Mouse (Mus musculus): ENCODE data around the gene Uhrf1bp1l. TPM values are rescaled to one million over a fixed set of nuclear protein-coding genes. Genes with fewer than 3 reads are reported as not detected.

Gene Uhrf1bp1l
- polyA plus RNA-seq, 1 experiment from 2014 or later = 32.9 TPM

- Histone ChIP-seq H3K9me3 (replicated peaks; ENCODE audit: control insufficient read depth, low read length, poor library complexity, severe bottlenecking) (0 out of 2 replicates have a peak, but pooled peaks cover 2% of the 10 kb centered on the region), H3K36me3 (ENCODE audit: control insufficient read depth, insufficient read depth, low read length) (no peaks in the 10 kb centered on the region), H3K27me3 (ENCODE audit: control insufficient read depth, insufficient read depth, low read depth, low read length) (no peaks in the 10 kb centered on the region), H3K4me3 (ENCODE audit: low read depth, low read length) (no peak overlapping the region), H3K9ac (ENCODE audit: low read depth, low read length) (no peak overlapping the region), H3K4me1 (ENCODE audit: control insufficient read depth, insufficient read depth, low read length) (no peaks in the 10 kb centered on the region), H3K27ac (ENCODE audit: low read length) (no peak overlapping the region), H3K4me2 (ENCODE audit: low read length) (no peak overlapping the region)
- WGBS = 91% methylated on average over 6 of the region's 6 CpGs
- no peak for ATAC-seq
These were observed 106.2 kb downstream of the Uhrf1bp1l start for GRCm38 (mm10) chr10:89850951-89851350.

- no peak for ATAC-seq
- H3K4me2 ChIP-seq (ENCODE audit: low read length) = no peak overlapping the region
- H3K4me1 ChIP-seq (ENCODE audit: control insufficient read depth, insufficient read depth, low read length) = no peaks in the 10 kb centered on the region
- no peaks in the 10 kb centered on the region for H3K27me3 ChIP-seq (ENCODE audit: control insufficient read depth, insufficient read depth, low read depth, low read length)
- H3K36me3 ChIP-seq (ENCODE audit: control insufficient read depth, insufficient read depth, low read length) = no peaks in the 10 kb centered on the region
- no peaks in the 10 kb centered on the region for H3K9me3 ChIP-seq (replicated peaks; ENCODE audit: control insufficient read depth, low read length, poor library complexity, severe bottlenecking)
- H3K9ac ChIP-seq (ENCODE audit: low read depth, low read length) = no peak overlapping the region
- no peak overlapping the region for H3K4me3 ChIP-seq (ENCODE audit: low read depth, low read length)
- 79% methylated on average over 5 of the region's 5 CpGs for WGBS
- H3K27ac ChIP-seq (ENCODE audit: low read length) = no peak overlapping the region
These were observed 110.6 kb downstream of the Uhrf1bp1l start for GRCm38 (mm10) chr10:89855251-89855875.

DNA sequence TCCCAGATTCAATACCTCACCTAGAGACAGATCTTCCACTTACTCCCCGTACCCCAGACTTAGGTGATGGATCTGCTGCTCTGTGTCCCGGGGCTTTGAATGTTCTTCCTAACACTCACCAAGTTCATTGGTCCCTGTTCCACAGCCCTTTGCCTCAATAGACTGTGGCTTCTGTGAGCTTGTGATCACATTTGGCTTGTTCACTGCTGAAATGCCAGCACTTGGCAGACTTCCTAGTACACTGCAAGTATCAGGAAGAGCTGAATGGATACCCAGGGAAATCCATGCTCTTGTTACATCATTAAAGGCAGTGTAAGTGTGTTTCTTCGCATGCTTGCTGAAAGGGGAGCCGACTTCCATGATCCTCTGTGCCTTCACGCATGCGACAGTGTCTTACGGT lies 111.5 kb downstream of the Uhrf1bp1l start:
- Histone ChIP-seq H3K9ac (ENCODE audit: low read depth, low read length) (no peak overlapping the region), H3K4me2 (ENCODE audit: low read length) (no peak overlapping the region), H3K4me1 (ENCODE audit: control insufficient read depth, insufficient read depth, low read length) (no peaks in the 10 kb centered on the region), H3K27ac (ENCODE audit: low read length) (no peak overlapping the region), H3K36me3 (ENCODE audit: control insufficient read depth, insufficient read depth, low read length) (no peaks in the 10 kb centered on the region), H3K27me3 (ENCODE audit: control insufficient read depth, insufficient read depth, low read depth, low read length) (no peaks in the 10 kb centered on the region), H3K4me3 (ENCODE audit: low read depth, low read length) (no peak overlapping the region), H3K9me3 (replicated peaks; ENCODE audit: control insufficient read depth, low read length, poor library complexity, severe bottlenecking) (no peaks in the 10 kb centered on the region)
- ATAC-seq = no peak
- 88% methylated on average over 7 of the region's 7 CpGs for WGBS

DNA sequence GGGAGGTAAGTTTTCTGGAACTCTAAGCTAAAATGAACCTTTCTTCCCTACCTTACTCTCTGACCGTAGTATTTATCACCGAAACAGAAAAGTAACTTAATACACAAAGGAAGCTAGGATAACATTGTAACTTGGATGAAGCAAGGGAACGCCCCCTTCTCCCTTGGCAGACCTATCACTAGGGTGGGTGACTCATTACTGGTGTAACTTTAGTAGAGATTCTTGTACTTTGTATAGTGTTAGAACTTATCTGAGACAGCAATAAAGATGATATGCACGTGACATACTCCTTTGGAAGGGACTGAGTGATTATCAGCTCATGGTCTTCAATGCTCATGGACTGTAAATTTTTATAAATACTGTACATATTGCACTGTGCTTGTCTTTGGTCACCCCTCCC lies 123.4 kb downstream of the Uhrf1bp1l start:
- Histone ChIP-seq H3K4me3 (ENCODE audit: low read depth, low read length) (no peak overlapping the region), H3K9ac (ENCODE audit: low read depth, low read length) (no peak overlapping the region), H3K36me3 (ENCODE audit: control insufficient read depth, insufficient read depth, low read length) (no peaks in the 10 kb centered on the region), H3K9me3 (replicated peaks; ENCODE audit: control insufficient read depth, low read length, poor library complexity, severe bottlenecking) (no peaks in the 10 kb centered on the region), H3K27me3 (ENCODE audit: control insufficient read depth, insufficient read depth, low read depth, low read length) (no peaks in the 10 kb centered on the region), H3K27ac (ENCODE audit: low read length) (no peak overlapping the region), H3K4me1 (ENCODE audit: control insufficient read depth, insufficient read depth, low read length) (peaks cover 7% of the 10 kb centered on the region), H3K4me2 (ENCODE audit: low read length) (no peak overlapping the region)
- ATAC-seq = no peak
- 93% methylated on average over 4 of the region's 4 CpGs for WGBS

GRCm38 (mm10) chr10:89868836-89869235 lies 124.0 kb downstream of the Uhrf1bp1l start:
- Histone ChIP-seq H3K4me2 (ENCODE audit: low read length) (no peak overlapping the region), H3K9me3 (replicated peaks; ENCODE audit: control insufficient read depth, low read length, poor library complexity, severe bottlenecking) (no peaks in the 10 kb centered on the region), H3K27me3 (ENCODE audit: control insufficient read depth, insufficient read depth, low read depth, low read length) (no peaks in the 10 kb centered on the region), H3K4me3 (ENCODE audit: low read depth, low read length) (no peak overlapping the region), H3K27ac (ENCODE audit: low read length) (no peak overlapping the region), H3K9ac (ENCODE audit: low read depth, low read length) (no peak overlapping the region), H3K36me3 (ENCODE audit: control insufficient read depth, insufficient read depth, low read length) (no peaks in the 10 kb centered on the region), H3K4me1 (ENCODE audit: control insufficient read depth, insufficient read depth, low read length) (peaks cover 7% of the 10 kb centered on the region)
- 85% methylated on average over 3 of the region's 3 CpGs for WGBS
- ATAC-seq = no peak

Other genes starting within 250 kb of the Uhrf1bp1l start
- not detected in 2 replicates for gene Nr1h4, start 211.4 kb upstream of the Uhrf1bp1l start, polyA plus RNA-seq (2015; fragmentation: Nextera tagmentation; extraction: Ambion mirVana)
- gene Slc17a8, start 123.7 kb upstream of the Uhrf1bp1l start, polyA plus RNA-seq (2015; fragmentation: Nextera tagmentation; extraction: Ambion mirVana) = 2.0 and 2.7 TPM in 2 replicates
- gene Scyl2, start 58.7 kb upstream of the Uhrf1bp1l start, polyA plus RNA-seq (2015; fragmentation: Nextera tagmentation; extraction: Ambion mirVana) = 7.8 and 9.8 TPM in 2 replicates
- 55.3 and 60.3 TPM in 2 replicates for gene Actr6, start 12.7 kb upstream of the Uhrf1bp1l start, polyA plus RNA-seq (2015; fragmentation: Nextera tagmentation; extraction: Ambion mirVana)
- gene Anks1b, start 128.5 kb downstream of the Uhrf1bp1l start, polyA plus RNA-seq (2015; fragmentation: Nextera tagmentation; extraction: Ambion mirVana) = 93.6 and 94.3 TPM in 2 replicates